In genomic region chr1:153252540-153253210, GRCm38 (mm10) we compare ENCODE assay signal across 20 mouse cellular contexts.
DNase-seq lines count a peak whose midpoint lies in the region; ATAC-seq and TF ChIP-seq lines count a peak whose summit lies in the region.
"Had no signal": no experiment of that assay in that cellular context is flagged by ENCODE, and none has a peak within 500 bp of the region (broad histone marks: within the 10 kb centered on the region; RNA-seq: fewer than 3 reads in every experiment).

No protein-coding gene starts in this region.

- no peaks in the 10 kb centered on the region for H3K27me3 ChIP-seq in kidney, embryonic 16.5 days (ENCODE audit: insufficient read depth, low read length)
- no peaks in the 10 kb centered on the region for H3K27me3 ChIP-seq in stomach, postnatal 0 days (ENCODE audit: control insufficient read depth, insufficient read depth, low read length)
- no peaks in the 10 kb centered on the region for H3K27me3 ChIP-seq in midbrain, embryonic 13.5 days
- H3K27me3 ChIP-seq: CH12.LX; embryonic facial prominence, embryonic 12.5 days; liver, embryonic 12.5 days had no signal

- no peak for ATAC-seq in cerebellum, adult (ENCODE audit: insufficient number of reproducible peaks, low FRiP score, low TSS enrichment)
- no peak for ATAC-seq in kidney, embryonic 16.5 days (ENCODE audit: low FRiP score, low TSS enrichment)
- ATAC-seq in inflammation-experienced regulatory T-cells, adult 6 months, result peak; percentile 21
- ATAC-seq in stomach, postnatal 0 days (ENCODE audit: low FRiP score, low TSS enrichment), result 0 out of 2 replicates have a peak, but pooled peaks have one; percentile 14
- ATAC-seq in midbrain, embryonic 13.5 days, result no peak
- ATAC-seq: forebrain, embryonic 14.5 days; liver, embryonic 12.5 days had no signal

- peak; percentile 8 to 9 for DNase-seq in cerebellum, adult 18-20 months
- no peak for DNase-seq in kidney, postnatal 14 days
- peak; percentile 38 for DNase-seq in stomach, postnatal 0 days (ENCODE audit: low spot score)
- DNase-seq in adrenal gland, postnatal 36 days, result no peak
- DNase-seq: cerebellum, adult 9-11 months; layer of hippocampus, adult 9-11 months; midbrain, embryonic 14.5 days; spleen, adult 18-20 months; thymus, adult 2 months had no signal

- H3K27ac ChIP-seq in kidney, embryonic 16.5 days (ENCODE audit: low read length), result peak overlapping the region; percentile 21; the same call in 1 of the 2 replicates
- no peak overlapping the region for H3K27ac ChIP-seq in stomach, postnatal 0 days (replicated peaks)
- no peak overlapping the region for H3K27ac ChIP-seq in midbrain, embryonic 13.5 days
- H3K27ac ChIP-seq: embryonic facial prominence, embryonic 12.5 days; heart, embryonic 10.5 days; liver, embryonic 12.5 days had no signal

- peaks cover 9% of the 10 kb centered on the region for H3K9me3 ChIP-seq in kidney, embryonic 16.5 days (ENCODE audit: low read length)
- H3K9me3 ChIP-seq in stomach, postnatal 0 days (ENCODE audit: control insufficient read depth, low read length), result no peaks in the 10 kb centered on the region
- peaks cover 4% of the 10 kb centered on the region for H3K9me3 ChIP-seq in midbrain, embryonic 13.5 days
- H3K9me3 ChIP-seq: embryonic facial prominence, embryonic 12.5 days; heart, embryonic 10.5 days had no signal

- TF ChIP-seq CTCF in stomach, postnatal 0 days (IDR thresholded peaks at IDR 0.05; ENCODE audit: low read depth), result no peak

- peaks cover 52% of the 10 kb centered on the region for H3K36me3 ChIP-seq in kidney, embryonic 16.5 days (ENCODE audit: insufficient read depth, low read length)
- peaks cover 30% of the 10 kb centered on the region for H3K36me3 ChIP-seq in stomach, postnatal 0 days (ENCODE audit: control insufficient read depth, insufficient read depth, low read length)
- peaks cover 41% of the 10 kb centered on the region for H3K36me3 ChIP-seq in midbrain, embryonic 13.5 days

- H3K9ac ChIP-seq in kidney, embryonic 16.5 days (replicated peaks; ENCODE audit: low read length), result no peak overlapping the region
- no peak overlapping the region for H3K9ac ChIP-seq in stomach, postnatal 0 days (ENCODE audit: low read length)
- no peak overlapping the region for H3K9ac ChIP-seq in midbrain, embryonic 13.5 days (replicated peaks)
- H3K9ac ChIP-seq: embryonic facial prominence, embryonic 12.5 days; liver, embryonic 12.5 days had no signal

- no peak overlapping the region for H3K4me3 ChIP-seq in kidney, embryonic 16.5 days (ENCODE audit: low read length)
- H3K4me3 ChIP-seq in stomach, postnatal 0 days (ENCODE audit: low read depth, low read length), result no peak overlapping the region
- no peak overlapping the region for H3K4me3 ChIP-seq in midbrain, embryonic 13.5 days (replicated peaks)
- H3K4me3 ChIP-seq: embryonic facial prominence, embryonic 12.5 days; erythroblast, embryonic 14.5 days; heart, embryonic 10.5 days; liver, embryonic 12.5 days; myocyte had no signal

- no peak for TF ChIP-seq EP300 in stomach, postnatal 0 days (optimal IDR thresholded peaks at IDR 0.05)

- no peak overlapping the region for H3K4me2 ChIP-seq in kidney, embryonic 16.5 days (replicated peaks; ENCODE audit: low read depth, low read length)
- H3K4me2 ChIP-seq in stomach, postnatal 0 days (replicated peaks; ENCODE audit: low read depth), result no peak overlapping the region
- H3K4me2 ChIP-seq in midbrain, embryonic 13.5 days (replicated peaks), result no peak overlapping the region
- H3K4me2 ChIP-seq: embryonic facial prominence, embryonic 12.5 days; liver, embryonic 12.5 days had no signal

- 80% methylated on average over 4 of the region's 4 CpGs for WGBS in kidney, embryonic 16.5 days
- WGBS in stomach, postnatal 0 days, result 57% methylated on average over 4 of the region's 4 CpGs
- 93% methylated on average over 4 of the region's 4 CpGs for WGBS in midbrain, embryonic 13.5 days

- H3K4me1 ChIP-seq in kidney, embryonic 16.5 days (ENCODE audit: insufficient read depth, low read length), result peaks cover 5% of the 10 kb centered on the region; the same call in 1 of the 2 replicates
- H3K4me1 ChIP-seq in stomach, postnatal 0 days (replicated peaks; ENCODE audit: control insufficient read depth, insufficient read depth), result no peaks in the 10 kb centered on the region; the same call in 1 of the 2 replicates
- H3K4me1 ChIP-seq in midbrain, embryonic 13.5 days (replicated peaks), result no peaks in the 10 kb centered on the region
- H3K4me1 ChIP-seq: embryonic facial prominence, embryonic 12.5 days; heart, embryonic 10.5 days had no signal

Comparison
In these comparisons a context has a peak if more than half of its experiments do, and no peak if none do; other contexts are left out.
1. DNase-seq: peak in cerebellum, adult 18-20 months (2 of 2) and stomach, postnatal 0 days (single experiment); none in kidney, postnatal 14 days (single experiment) and adrenal gland, postnatal 36 days (0 of 2).
2. ATAC-seq: peak in inflammation-experienced regulatory T-cells, adult 6 months (single experiment) and stomach, postnatal 0 days (single experiment); none in cerebellum, adult (single experiment), kidney, embryonic 16.5 days (single experiment) and midbrain, embryonic 13.5 days (single experiment).